Mouse (Mus musculus) stomach, embryonic 14.5 days (tissue): ENCODE data around the gene Slc24a2. TPM values are rescaled to one million over a fixed set of nuclear protein-coding genes. Genes with fewer than 3 reads are reported as not detected.

Source experiments
- ATAC-seq: fragments of 200-750 bp; cut with Nextera tagmentation; 2 replicates; pipeline ENCODE4 v1.8.0; 2017; ENCODE audit warnings: low read depth, moderate TSS enrichment; ENCODE audit not compliant: insufficient number of reproducible peaks, insufficient read depth, low FRiP score
- H3K27ac ChIP-seq: fragments of 300-500 bp; sonication (generic); 2 replicates; pipeline ENCODE4 v1.5.1; 2014; ENCODE audit warnings: mild to moderate bottlenecking, low read length, moderate library complexity, mixed read lengths
- H3K27me3 ChIP-seq: fragments of 300-500 bp; sonication (generic); 2 replicates; pipeline ENCODE4 v1.6.1; 2014; ENCODE audit warnings: low read length, control low read depth, mixed read lengths; ENCODE audit not compliant: control insufficient read depth, insufficient read depth
- H3K36me3 ChIP-seq: fragments of 300-500 bp; sonication (generic); 2 replicates; pipeline ENCODE4 v1.6.1; 2014; ENCODE audit warnings: mild to moderate bottlenecking, control low read depth, low read length, moderate library complexity, mixed read lengths; ENCODE audit not compliant: control insufficient read depth, insufficient read depth
- H3K4me1 ChIP-seq: fragments of 300-500 bp; sonication (generic); 2 replicates; pipeline ENCODE4 v1.6.1; 2014; ENCODE audit warnings: low read length, control low read depth, mixed read lengths; ENCODE audit not compliant: control insufficient read depth, insufficient read depth
- H3K4me2 ChIP-seq: fragments of 300-500 bp; sonication (generic); replicated peaks from 2 replicates; pipeline ENCODE4 v1.6.1; 2014; ENCODE audit warnings: low read depth, low read length, control low read depth
- H3K4me3 ChIP-seq: fragments of 300-500 bp; sonication (generic); 2 replicates; pipeline ENCODE4 v1.5.1; 2014; ENCODE audit warnings: low read depth, low read length, control low read depth
- H3K9ac ChIP-seq: fragments of 300-500 bp; sonication (generic); replicated peaks from 2 replicates; pipeline ENCODE4 v1.6.1; 2014; ENCODE audit warnings: low read depth, mild to moderate bottlenecking, control low read depth, low read length, moderate library complexity, mixed read lengths
- H3K9me3 ChIP-seq: fragments of 300-500 bp; sonication (generic); 2 replicates; pipeline ENCODE4 v1.6.1; 2016; ENCODE audit warnings: low read depth, low read length, control low read depth; ENCODE audit not compliant: control insufficient read depth
- WGBS: fragments of 180-500 bp; shearing (Covaris S2); extraction: QIAGEN DNeasy Blood & Tissue Kit; methylation state at CpG from one replicate; pipeline ENCODE4 v1.1.7; 2014; 5-methylcytosine and 5-hydroxymethylcytosine counted together
- polyA plus RNA-seq: library from polyadenylated mRNA; unstranded; fragments of >200 nt; fragmentation: Nextera tagmentation; extraction: Ambion mirVana; gene quantifications from 2 replicates; pipeline ENCODE4 v1.2.1, GENCODE M21; 2014

The Slc24a2 gene
- polyA plus RNA-seq, 1 experiment from 2014 or later = 0.14 TPM

- no peak overlapping the region for H3K4me3 ChIP-seq
- 65% methylated on average over 12 of the region's 12 CpGs for WGBS
- no peaks in the 10 kb centered on the region for H3K27me3 ChIP-seq
- H3K9me3 ChIP-seq = no peaks in the 10 kb centered on the region
- no peak overlapping the region for H3K4me2 ChIP-seq
- no peak for ATAC-seq
- H3K4me1 ChIP-seq = no peaks in the 10 kb centered on the region
- no peak overlapping the region for H3K9ac ChIP-seq
- H3K36me3 ChIP-seq = no peaks in the 10 kb centered on the region
- H3K27ac ChIP-seq = no peak overlapping the region
These were observed 88.5 kb downstream of the Slc24a2 start for GRCm38 (mm10) chr4:87141590-87142365.

DNA sequence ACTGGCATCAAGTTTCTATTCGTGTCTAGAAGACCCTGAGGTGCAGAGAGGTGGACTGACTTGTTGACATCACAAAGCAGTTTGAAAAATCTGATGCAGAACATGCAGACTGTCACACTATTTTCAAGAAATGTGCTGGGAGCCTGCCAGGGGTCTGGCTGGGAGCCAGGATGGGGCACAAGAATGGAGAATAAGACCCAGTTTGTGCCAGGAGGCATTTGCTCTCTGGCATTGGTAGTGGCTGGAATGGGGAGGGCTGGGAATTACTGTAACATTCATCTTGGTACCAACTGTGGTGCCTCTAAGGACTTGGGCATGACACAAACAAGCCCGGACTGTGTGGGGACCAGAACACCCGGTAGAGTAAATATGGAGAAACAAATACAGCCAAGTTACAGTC, 89.4 kb downstream of the Slc24a2 start:
- WGBS = 80% methylated on average over 3 of the region's 3 CpGs
- ATAC-seq = no peak
- no peaks in the 10 kb centered on the region for H3K36me3 ChIP-seq
- H3K4me3 ChIP-seq = no peak overlapping the region
- no peaks in the 10 kb centered on the region for H3K27me3 ChIP-seq
- H3K9ac ChIP-seq = no peak overlapping the region
- H3K4me1 ChIP-seq = no peaks in the 10 kb centered on the region
- no peaks in the 10 kb centered on the region for H3K9me3 ChIP-seq
- H3K4me2 ChIP-seq = no peak overlapping the region
- H3K27ac ChIP-seq = no peak overlapping the region

DNA sequence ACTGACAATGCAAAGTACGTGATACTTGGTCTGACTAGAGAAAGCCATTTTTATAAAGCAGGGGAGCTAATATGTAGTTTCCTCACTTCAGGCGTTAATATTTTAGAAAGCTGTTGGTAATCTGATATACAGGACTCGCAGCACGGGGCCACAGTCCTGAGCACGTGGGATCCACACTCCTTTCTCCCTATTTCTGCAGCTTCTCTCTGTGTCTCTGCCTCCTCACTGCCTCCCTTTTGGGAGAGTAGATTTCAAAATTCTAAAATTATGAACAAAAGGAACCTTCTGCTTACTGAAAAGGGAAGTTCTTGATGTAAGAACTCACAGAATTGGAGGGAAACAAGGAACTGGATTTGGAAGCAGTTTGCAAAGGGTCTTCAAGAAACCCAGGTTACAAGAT, 97.8 kb downstream of the Slc24a2 start:
- ATAC-seq = no peak
- Histone ChIP-seq H3K4me2 (no peak overlapping the region), H3K4me1 (no peaks in the 10 kb centered on the region), H3K9me3 (no peaks in the 10 kb centered on the region), H3K27me3 (no peaks in the 10 kb centered on the region), H3K27ac (no peak overlapping the region), H3K36me3 (no peaks in the 10 kb centered on the region), H3K4me3 (no peak overlapping the region), H3K9ac (no peak overlapping the region)
- WGBS = 69% methylated on average over 5 of the region's 5 CpGs

DNA sequence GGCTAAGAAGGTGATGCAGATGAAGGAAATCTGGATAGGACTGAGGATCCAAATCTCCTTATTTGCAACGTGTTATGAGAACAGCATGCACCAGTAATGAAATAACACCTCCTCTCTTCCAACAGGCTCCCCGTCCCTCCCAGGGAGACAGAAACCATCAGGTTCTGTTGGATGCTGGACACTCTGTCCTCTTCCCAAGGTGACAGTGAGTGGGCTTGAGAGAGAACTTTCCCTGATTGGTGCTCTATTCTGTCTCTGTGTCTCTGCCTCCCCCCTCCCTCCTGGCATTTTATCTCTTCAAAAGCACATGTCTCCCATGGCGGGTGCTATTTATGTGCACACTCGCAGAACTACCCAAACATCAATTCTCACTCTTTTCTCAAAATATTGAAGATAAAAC, 103.5 kb downstream of the Slc24a2 start:
- H3K27me3 ChIP-seq = no peaks in the 10 kb centered on the region
- H3K4me2 ChIP-seq = no peak overlapping the region
- no peak for ATAC-seq
- no peaks in the 10 kb centered on the region for H3K9me3 ChIP-seq
- H3K27ac ChIP-seq = no peak overlapping the region
- H3K4me3 ChIP-seq = no peak overlapping the region
- no peak overlapping the region for H3K9ac ChIP-seq
- WGBS = 75% methylated on average over 4 of the region's 4 CpGs
- no peaks in the 10 kb centered on the region for H3K36me3 ChIP-seq
- no peaks in the 10 kb centered on the region for H3K4me1 ChIP-seq

DNA sequence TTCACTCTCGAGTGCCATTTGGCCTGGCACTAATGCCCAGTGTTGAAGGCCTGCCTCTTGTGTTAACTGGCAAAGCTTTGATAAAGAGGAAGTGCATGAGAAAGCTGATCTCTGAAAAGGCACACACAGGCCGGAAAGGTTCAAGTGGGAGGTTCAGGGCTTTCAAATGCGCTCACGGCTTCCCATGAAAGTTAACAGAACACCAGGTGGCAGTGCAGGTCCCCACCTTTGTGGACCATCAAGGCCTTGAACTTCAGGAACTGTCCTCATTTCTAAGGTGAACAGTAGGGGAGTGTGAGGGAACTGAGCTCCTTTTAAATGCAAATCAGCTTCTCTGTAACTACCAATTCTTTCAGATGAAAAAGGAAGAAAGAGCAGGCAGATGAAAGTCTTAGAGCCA, 110.5 kb downstream of the Slc24a2 start:
- Histone ChIP-seq H3K9me3 (no peaks in the 10 kb centered on the region), H3K4me3 (no peak overlapping the region), H3K27ac (no peak overlapping the region)

DNA sequence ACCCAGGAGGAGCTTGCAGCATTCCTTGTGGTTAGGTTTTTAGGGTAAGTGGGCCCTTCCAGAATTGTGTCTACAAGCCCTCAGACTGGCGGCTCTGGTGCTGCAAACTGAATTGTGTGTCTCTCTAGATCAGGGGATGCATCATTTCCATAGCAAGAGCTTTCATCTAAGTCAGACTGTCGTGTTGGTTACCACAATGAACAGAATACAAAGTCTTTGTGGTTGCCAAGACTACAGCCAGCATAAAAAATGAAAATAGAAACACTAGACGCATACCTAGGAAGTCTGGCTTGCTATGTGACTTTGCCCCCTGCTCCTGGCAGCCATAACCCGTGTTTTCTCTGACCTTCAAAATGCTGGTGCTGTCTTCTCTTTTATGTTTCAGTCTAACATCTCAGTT, 114.6 kb downstream of the Slc24a2 start:
- Histone ChIP-seq H3K27me3 (no peaks in the 10 kb centered on the region), H3K27ac (no peak overlapping the region), H3K4me2 (no peak overlapping the region), H3K4me1 (no peaks in the 10 kb centered on the region), H3K4me3 (no peak overlapping the region), H3K36me3 (no peaks in the 10 kb centered on the region), H3K9ac (no peak overlapping the region), H3K9me3 (no peaks in the 10 kb centered on the region)
- no peak for ATAC-seq
- WGBS = 66% methylated on average over 4 of the region's 4 CpGs

More for the DNA sequence above, 110.5 kb downstream of the Slc24a2 start:
- Histone ChIP-seq H3K4me2 (no peak overlapping the region), H3K27me3 (no peaks in the 10 kb centered on the region), H3K36me3 (no peaks in the 10 kb centered on the region), H3K4me1 (no peaks in the 10 kb centered on the region), H3K9ac (no peak overlapping the region)
- 40% methylated on average over 4 of the region's 4 CpGs for WGBS
- no peak for ATAC-seq

GRCm38 (mm10) chr4:87109331-87110059, 120.8 kb downstream of the Slc24a2 start:
- H3K4me2 ChIP-seq = no peak overlapping the region
- H3K4me1 ChIP-seq = no peaks in the 10 kb centered on the region
- 78% methylated on average over 8 of the region's 8 CpGs for WGBS
- no peak overlapping the region for H3K27ac ChIP-seq
- no peaks in the 10 kb centered on the region for H3K9me3 ChIP-seq
- no peak overlapping the region for H3K4me3 ChIP-seq
- H3K36me3 ChIP-seq = no peaks in the 10 kb centered on the region
- H3K9ac ChIP-seq = no peak overlapping the region
- H3K27me3 ChIP-seq = no peaks in the 10 kb centered on the region
- ATAC-seq = no peak

GRCm38 (mm10) chr4:87100936-87101335, 129.3 kb downstream of the Slc24a2 start:
- WGBS = 65% methylated on average over 5 of the region's 5 CpGs
- Histone ChIP-seq H3K27ac (no peak overlapping the region), H3K4me2 (no peak overlapping the region), H3K27me3 (no peaks in the 10 kb centered on the region), H3K9ac (no peak overlapping the region), H3K9me3 (no peaks in the 10 kb centered on the region), H3K4me3 (no peak overlapping the region), H3K4me1 (no peaks in the 10 kb centered on the region), H3K36me3 (no peaks in the 10 kb centered on the region)
- ATAC-seq = no peak
